Mouse (Mus musculus) R1 (cell line): ENCODE measurements at regions not wholly inside any gene's neighbourhood (a gene's known extent, or its start where the extent isn't known, plus 50 kb on each side); places are given as distances from the start of the nearest gene placed in this dataset.

Source experiments
- DNase-seq: peaks from one replicate; pipeline ENCODE4 v3.0.0-alpha.2; 2018; ENCODE audit warnings: low read depth, low spot score

DNA sequence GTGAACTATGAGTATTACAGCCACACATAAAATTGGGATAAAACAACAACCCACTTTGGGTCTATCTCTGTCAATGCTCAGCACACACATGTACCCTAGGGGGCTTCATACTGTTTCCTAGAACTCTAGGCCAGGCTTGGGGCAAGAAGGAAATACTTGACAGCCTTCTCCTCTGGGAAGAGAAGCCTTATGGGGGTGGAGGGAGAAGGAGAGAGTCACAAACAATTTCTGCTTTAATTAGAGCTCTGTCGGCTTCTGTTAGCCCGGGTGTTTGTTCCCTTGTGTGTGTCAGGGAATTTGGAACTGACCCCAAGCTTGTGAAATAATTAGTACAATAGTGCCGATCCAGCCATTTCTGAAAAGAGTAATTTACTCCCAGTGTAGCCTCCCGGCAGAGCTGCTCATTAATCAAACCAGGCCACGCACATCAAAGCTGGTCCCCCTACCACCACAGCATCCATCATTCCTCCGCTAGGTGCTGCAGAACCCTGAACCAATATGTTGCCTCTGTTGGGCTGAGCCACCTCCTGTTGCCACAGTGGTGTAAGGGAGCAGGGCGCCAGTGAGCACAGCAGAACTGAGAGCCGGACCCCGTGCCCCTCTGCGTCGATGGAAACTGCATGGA, 307.3 kb downstream of the Tmem114 start:
- no peak for DNase-seq

DNA sequence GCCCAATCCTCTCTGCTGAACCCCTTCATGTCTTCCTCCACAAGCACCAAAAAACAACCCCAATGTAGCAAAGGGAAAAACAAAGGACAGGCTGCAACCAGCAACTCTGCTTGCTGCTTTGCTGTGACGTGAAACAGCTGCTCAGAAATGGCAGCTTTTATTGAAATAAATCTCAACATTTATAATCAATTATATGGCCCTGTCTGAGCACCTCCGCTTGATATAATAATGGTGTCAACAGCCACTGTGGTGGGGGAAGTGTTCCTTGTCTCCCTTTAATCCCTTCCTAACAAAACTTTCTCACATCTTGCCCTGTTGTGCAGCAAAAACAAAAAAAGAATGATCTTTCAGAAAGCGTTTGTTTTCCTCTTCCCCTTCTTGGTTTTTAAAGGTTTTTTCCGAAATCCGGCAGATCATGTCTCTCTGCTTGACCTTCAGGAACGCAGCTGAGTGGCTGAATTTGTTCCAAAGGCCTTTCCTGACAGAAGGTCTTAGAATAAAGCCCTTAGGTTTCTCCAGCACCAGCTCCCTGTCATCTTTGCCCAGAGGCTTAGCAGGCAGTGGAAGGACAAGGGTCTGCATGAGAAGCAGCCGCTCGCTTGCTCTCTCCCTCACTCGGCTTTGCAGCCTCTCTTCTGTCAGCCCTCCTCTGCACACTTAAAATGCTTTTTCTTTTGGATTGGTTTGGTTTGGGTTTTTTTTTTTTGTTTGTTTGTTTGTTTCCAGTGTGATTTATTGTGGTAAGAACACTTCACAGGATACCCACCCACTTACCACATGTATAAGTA, 313.4 kb downstream of the Tmem114 start:
- DNase-seq: no peak

DNA sequence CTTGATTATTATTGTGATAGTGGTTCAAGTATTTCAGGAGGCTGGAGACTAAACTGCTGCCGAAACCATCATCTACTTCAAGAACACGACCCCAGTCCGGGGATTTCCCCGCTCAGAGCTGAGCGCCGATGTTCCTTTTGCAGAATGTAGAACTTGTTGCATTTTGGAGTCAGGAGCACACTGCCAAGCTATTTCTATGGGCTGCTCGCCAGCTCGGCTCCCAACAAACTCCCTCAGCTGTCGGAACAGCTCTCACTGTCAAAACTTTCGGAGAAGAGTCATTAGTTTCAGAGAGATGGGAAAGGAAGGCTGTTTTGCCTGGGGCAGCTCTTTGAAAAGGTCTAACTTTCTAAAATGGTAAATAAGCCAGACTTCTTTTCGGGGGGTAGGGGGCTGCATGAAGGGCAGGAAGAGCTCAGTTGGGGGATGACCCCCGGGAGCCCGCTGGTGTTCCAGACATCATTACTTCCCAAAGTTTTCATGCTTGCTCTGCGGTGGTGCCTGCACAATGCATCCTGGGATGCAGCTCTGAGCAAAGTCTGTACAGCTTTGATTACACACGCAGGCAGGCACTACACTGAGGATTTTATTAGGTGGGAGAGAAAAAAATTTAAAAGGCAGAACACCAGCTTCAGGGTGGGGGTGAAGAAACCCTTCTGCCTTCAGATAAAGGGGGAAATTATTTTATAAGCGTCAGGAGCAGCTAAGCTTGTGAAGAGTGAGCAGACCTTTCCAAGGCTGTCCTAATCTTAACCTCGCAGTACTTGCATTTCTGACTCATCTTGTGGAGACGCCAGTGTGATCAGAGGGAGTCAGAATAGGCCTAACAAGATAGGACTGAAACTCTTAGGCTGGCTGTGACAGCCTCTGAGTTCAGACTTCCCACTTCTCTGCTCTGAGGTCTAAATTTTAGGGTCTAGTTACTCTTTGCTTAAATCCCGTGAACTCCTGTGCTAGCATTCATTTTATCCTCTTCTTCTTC, 316.5 kb downstream of the Tmem114 start:
- DNase-seq: no peak

DNA sequence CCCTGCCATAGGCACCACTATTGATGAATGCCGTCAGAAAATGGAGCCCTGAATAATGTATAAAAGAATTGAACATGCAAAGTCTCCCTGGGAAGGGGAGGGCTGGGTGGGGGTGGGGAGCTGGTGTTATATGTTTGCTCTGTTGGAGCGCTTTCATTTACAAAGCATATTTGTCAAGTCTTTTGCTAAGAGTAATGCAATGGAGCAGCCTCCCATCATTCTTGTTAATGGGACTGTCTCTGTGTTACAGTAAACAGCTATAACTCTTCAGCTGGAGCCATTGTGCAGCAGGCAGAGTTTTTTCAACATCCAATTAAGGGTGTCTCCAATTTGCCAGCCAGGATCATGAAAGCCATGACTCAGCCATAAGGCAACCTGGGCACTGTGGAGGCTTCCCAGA, 345.9 kb downstream of the Tmem114 start:
- DNase-seq: no peak

DNA sequence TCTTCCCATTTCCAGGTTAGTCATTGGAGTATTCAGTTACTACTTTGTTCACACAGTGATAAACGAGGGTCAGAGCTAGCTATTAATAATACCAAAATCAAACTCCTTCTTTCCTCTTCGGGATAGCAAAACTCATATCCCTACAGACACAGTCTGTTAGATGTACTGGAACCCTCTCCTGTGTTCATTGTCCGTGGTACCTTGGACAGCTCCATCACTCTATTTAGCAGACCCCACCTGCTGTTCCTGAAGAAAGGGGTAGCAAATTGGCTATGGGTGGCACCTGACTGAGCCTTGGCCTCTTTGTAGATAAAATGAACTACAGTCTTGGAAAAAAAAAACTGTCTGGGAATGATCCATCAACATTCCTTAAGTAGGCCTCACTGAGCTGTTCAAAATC, 346.5 kb downstream of the Tmem114 start:
- DNase-seq: peak; percentile 59

DNA sequence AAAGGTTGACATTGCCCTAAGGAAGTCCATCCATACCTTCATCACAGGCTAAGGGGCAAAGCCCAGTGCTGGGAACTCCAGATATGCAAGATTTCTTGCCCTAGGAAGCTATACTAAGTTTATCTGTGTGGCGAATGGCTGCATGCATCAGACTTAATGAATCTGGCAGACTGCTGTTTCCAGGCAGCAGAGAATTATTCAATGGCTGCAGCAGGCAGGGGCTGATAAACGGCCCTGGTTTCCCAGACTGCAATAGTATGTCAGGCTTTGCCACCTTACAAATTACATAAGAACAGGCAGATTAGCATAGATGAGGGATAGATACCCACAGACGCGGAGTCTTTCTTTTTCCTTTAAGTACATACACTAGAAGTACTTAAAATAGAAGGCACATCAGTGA, 350.2 kb downstream of the Tmem114 start:
- no peak for DNase-seq

DNA sequence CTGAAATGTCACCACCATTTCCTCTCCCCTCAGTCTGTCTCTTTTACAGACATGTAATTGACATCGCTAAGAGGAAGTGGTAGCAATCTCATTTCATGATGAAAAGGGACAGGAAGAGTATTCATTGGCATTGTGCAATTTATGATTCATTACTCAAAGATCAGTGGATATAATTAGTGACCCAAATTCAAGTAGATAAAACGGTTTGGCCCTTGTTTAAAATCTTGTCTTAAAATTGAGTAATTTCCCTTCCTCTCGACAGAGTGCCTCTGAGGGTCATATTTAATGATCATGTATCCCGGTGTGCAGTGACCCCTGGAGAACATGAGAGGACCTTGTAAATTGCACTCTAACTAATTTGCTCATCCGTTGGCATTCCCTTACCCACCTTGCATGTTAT, 371.0 kb downstream of the Tmem114 start:
- DNase-seq: no peak

DNA sequence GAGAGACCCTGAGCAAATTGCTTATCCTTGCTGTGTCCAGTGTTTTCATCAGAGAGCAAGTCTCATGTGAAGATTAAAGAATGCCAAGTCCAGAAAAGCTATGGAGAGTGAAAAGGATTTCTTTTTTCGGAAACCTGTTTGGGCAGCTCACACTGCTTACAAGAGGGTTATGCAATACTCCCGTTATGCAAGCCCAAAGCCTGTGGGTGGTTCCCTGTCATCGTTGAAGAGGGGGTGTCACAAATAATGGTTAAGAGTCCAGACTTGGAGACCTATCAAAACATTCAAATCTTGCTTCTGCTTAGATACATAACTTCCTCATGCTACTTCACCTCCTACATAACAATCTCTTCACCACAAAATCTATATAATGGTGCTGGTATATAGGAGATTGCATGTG, 416.0 kb downstream of the Tmem114 start:
- DNase-seq: no peak

DNA sequence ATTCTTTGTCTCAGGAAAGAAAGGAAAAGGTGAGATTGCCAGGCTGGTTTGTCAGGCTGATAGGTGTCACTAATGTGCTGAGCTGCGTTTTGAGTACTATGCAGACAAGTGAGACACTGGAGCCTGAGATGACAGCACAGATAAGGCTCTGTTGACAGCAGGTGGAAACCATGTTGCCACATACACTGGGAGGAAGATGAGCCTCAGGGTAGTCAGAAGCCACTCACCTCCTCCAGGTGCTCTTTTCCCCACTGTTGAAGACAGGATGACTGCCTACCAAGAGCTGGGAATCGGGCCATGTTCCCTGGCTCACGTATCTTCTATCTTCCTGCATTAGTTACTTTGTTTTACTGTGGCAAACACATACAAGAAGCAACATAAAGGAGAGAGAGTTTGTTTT, 418.3 kb downstream of the Tmem114 start:
- DNase-seq: no peak

DNA sequence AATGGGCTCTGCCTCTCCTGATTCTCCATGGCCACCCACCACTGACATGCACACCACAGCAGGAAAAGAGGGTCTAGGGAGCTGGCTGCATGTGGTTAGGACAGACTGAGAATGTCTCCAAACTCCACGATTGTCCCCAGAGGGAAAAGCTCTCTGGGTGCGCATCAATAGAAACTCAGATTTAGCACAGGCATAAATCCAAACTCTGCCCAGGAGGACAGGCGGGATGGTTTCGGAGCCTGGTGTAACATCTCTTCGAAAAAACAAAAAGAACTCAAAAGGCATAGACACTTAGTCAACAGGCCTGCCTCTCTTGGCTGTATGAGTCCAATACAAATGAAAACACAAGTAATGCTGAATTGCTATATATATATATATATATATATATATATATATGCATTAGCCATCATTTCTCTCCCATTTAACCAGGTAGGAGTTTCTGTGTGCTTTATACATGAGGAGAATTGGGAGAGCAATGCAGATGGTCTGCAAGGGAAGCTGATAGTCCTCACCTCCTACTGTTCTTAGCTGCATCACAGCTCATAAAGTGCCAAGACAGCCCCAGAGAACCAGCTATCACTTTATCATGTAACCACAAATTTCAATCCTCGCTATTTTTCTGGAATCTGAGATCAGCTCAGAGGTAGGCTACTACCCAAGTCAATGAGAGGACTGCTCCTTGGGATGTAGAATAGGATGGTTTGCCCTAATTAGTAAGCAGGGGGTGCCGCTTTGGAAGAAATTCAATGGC, 422.4 kb downstream of the Tmem114 start:
- DNase-seq: no peak

DNA sequence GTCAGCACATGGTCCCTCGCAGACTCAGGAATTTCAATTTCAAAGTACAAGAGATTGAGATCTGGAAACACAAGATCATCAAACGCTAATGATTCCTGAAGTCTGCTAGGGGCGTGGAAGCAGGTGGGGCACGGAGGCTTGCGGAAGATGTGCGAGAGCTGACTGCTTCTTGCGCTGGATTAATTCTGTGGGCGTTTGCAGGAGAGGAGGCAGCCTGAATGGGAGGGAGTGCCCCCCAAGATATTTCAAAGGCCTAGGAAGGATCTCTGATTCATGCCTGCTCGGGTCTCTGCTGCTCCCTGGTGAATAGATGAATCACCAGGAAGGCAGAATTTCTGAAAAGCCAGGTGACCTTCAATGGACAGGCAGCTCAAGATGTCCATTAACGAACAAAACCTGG, 442.1 kb downstream of the Tmem114 start:
- DNase-seq: peak; percentile 10

DNA sequence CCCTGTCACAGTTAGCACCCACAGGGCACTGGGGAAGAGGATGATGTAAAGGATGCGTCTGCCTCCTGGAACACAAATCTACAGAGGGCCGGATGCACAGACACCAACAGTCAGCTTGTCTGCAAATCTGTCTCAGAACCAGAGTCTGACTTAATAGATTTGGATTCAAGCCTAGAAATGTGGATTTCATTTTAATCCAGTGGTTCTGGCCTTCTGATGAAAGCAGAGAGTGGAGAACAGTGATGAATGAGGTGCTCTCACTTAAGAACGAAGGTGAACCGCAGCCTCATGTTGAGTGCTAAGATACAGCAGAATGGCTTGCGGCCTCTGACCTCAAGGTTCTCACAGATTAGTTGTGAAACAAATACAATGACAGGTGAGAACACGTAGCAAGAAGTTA, 446.5 kb downstream of the Tmem114 start:
- DNase-seq: no peak

DNA sequence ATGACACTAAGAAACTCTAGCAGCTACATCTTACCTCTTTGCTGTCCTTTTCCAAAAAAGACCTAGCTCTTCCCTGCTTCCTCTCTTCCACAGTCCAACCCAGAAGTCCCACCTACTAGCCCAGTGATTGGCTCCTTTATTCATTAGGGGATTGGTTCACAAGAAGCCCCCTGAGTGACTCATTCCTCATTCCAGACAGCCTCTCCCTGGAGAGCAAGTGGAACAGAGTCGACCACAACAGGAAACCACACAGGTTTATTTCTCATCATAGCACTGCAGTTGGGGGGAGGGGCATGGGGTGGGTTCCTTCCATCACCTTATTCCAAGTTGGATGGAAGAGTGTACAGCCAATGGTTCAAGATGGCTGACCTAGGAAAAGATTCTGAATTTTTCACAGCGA, 473.3 kb downstream of the Tmem114 start:
- peak; percentile 72 for DNase-seq

DNA sequence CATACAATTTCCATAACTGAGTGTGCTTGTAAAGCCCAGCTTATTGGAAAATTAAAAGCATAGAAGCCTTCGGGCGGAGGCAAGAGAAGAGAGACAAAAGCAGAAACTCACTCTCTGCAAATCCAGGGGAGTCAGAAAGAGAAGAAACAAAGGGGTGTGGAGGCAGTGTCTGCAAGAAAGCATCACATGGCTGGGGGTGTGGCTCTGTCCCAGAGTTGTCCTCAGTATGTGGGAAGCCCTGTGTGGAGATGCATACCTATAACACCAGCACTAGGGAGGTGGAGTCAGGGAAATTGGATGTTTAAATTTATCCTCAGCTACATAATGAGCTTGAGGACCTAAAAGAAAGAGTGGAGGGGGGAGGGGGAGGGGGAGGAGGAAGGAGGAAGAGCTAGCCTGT, 482.6 kb downstream of the Tmem114 start:
- peak; percentile 58 for DNase-seq

DNA sequence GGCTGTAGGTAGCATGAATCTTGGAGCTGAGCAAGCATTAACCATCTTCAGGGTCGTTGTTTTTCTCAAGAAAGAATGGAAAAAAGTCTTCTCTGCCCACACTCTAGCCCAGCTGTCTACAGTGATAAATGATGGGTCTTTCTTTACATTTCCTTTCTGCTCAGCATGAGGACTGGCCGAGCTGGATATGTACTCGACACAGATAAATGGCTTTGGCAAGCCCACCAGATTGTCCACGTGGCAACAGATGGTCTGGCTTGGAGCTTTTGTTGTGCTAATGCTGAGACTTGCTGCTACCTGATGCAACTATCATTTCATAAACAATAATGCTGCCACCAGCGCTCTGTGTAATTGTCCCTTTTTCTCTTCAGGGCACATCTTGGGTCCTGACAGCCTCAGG, 487.8 kb downstream of the Tmem114 start:
- no peak for DNase-seq

DNA sequence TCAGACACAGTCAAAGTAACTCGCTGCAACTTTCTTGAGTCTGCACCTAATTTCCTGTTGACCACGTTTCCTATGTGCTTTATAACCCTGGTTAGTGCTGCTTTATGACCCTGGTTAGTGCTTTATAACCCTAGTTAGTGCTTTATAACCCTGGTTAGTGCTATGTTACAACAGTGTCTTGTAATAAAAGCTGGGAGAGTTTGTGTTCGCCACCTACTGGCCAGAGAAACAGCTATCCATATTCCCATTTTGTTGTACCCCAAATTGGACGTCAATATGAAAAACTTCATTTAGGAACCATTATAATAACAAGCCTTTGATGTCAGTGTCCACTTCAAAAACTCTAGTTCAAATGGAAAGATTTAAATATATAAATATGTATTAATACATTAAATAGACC, 492.6 kb downstream of the Tmem114 start:
- DNase-seq: no peak

DNA sequence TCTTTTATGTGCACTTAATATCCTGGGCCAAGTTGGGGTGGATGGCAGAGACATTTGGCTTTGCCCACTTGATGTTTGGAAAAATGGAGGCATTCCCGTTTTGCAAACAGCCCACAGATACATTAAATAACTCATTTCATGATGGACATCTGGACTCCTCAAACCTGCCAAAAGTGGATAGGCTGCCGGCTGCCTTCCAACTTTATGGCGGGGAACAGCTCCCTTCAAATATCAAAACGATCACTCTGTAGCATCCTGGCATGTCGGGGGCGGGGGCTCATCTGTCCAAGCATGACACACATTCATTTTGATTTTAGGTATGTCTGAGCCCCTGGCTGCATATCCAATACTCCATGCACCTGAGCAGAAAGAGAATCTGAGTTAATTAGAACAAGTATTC, 493.3 kb downstream of the Tmem114 start:
- no peak for DNase-seq

DNA sequence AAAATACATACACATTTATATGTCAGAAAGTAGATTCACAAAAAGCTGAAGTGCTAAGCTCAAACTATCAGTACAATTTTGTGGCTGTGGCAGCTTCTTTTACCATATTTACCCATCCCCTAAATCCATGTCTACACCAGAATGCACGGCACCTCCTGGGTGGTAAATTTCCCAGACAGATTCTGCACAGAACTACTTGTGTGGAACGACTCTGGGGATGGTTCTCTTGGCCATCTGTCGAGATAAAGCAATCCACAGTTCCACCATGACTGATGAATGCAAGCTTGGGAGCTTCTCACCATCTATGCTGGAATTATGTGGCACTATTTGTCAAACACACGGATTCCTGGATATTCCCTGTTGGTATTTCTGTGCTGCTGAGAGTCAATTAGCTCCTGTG, 495.8 kb downstream of the Tmem114 start:
- DNase-seq: peak; percentile 11

DNA sequence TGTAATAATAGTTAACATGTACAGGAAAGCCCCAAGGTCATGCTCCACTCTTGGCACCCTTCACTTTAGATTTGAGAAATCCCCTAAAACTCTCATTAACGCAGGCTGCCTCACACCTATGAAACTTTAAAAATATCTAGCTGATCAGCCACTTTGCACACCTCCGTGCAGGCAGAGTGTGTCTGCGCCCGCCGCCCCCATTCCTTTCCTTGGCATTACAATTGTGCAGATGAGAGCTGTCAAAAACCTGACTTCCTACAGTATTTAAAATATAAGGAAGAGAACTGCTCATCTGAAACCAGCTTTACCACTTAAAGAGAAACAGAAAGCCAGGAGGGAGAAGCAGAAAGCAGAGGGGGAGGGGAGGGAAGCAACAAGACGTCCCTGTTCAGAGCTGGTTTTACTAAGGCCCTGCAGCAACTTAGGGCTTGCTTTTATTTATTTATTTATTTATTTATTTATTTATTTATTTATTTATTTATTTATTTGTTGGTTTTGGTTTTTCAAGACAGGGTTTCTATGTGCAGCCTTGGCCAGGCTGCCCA, 496.5 kb downstream of the Tmem114 start:
- DNase-seq: peak; percentile 10

DNA sequence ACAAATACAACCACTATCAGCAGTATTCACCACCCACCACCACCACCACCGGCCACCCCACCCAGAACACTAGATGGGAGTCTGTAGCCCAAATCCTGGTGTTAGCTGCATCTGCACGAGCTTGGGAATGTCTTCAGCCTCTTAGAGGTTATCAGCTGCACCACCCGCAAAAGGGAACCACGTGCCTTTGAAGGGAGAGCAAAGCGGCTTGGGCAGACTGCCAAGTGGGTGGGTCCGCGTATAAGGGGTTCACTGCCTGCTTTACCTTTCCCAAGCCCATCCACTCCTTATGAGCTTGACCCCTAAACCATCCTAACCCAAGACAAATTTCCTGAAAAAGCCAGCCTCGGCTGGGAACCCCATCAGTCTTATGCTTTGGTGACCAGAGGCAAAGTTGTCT, 497.2 kb downstream of the Tmem114 start:
- DNase-seq: peak; percentile 36

DNA sequence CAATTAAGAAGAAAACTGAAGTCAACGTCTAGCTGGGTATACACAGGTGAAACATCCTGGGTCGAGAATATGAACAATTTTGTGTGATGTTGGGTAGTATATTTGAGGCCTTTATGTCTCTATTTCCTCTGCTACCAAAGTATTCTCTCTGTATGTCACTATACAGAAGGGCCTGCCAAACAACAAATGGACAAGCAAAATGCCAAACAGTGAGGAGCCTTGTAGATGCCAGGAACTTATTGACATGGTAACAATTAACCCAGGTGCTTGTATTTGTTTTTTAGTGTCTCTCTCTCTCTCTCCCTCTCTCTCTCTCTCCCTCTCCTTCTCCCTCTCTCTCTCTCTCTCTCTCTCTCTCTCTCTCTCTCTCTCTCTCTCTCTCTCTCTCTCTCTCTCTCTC, 529.1 kb downstream of the Tmem114 start:
- DNase-seq: no peak
